In the genomic region with DNA sequence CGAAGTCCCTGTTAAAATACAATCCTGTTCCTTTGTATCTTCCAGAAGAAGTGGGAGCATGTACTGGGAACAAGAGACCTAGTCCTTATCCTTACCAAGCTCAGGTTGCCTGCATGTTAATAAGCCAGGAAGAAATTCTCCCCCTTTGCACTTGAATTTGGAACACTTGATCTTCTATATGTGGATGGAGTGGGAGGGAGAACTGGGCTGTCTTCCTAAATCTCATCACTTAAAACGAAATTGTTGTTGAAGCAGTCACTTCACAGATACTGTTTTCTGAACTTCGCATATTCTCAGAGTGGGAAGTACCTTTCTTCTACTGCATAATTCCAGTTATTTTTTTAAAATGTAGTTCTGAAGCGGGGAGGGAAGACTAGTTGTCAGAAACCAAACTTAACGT, we compare ENCODE assay signal across 18 mouse cellular contexts.
"Had no signal": no experiment of that assay in that cellular context is flagged by ENCODE, and none has a peak within 500 bp of the region (broad histone marks: within the 10 kb centered on the region; RNA-seq: fewer than 3 reads in every experiment).

No protein-coding gene starts in this region.

- ATAC-seq: liver, postnatal 0 days; lung, postnatal 0 days; midbrain, embryonic 13.5 days; midbrain, embryonic 15.5 days had no signal

- H3K27me3 ChIP-seq: lung, embryonic 15.5 days; midbrain, embryonic 13.5 days; midbrain, embryonic 15.5 days; neural tube, embryonic 12.5 days; stomach, embryonic 15.5 days had no signal

- H3K4me2 ChIP-seq: lung, embryonic 15.5 days; midbrain, embryonic 11.5 days; midbrain, embryonic 13.5 days; midbrain, embryonic 15.5 days; neural tube, embryonic 12.5 days; stomach, embryonic 15.5 days had no signal

- H3K36me3 ChIP-seq: lung, embryonic 15.5 days; midbrain, embryonic 13.5 days; midbrain, embryonic 15.5 days; neural tube, embryonic 12.5 days; stomach, embryonic 15.5 days had no signal

- H3K9ac ChIP-seq: liver, postnatal 0 days; lung, embryonic 15.5 days; midbrain, embryonic 13.5 days; midbrain, embryonic 15.5 days; neural tube, embryonic 12.5 days; stomach, embryonic 15.5 days had no signal

- H3K4me3 ChIP-seq: lung, embryonic 15.5 days; megakaryocyte, embryonic 14.5 days; midbrain, embryonic 13.5 days; midbrain, embryonic 15.5 days; neural tube, embryonic 12.5 days; stomach, embryonic 15.5 days had no signal

- H3K9me3 ChIP-seq: lung, embryonic 15.5 days; megakaryocyte, embryonic 14.5 days; midbrain, embryonic 13.5 days; midbrain, embryonic 15.5 days; neural tube, embryonic 12.5 days; stomach, embryonic 15.5 days had no signal

- DNase-seq: liver, postnatal 0 days; lung, adult 2 months; lung, postnatal 14 days; lung, postnatal 36 days; right cerebral cortex, postnatal 14 days; thymus, adult 18-20 months; thymus, postnatal 14 days; thymus, postnatal 36 days had no signal

- H3K27ac ChIP-seq: lung, embryonic 15.5 days; macrophage; midbrain, embryonic 13.5 days; midbrain, embryonic 15.5 days; neural tube, embryonic 12.5 days; stomach, embryonic 15.5 days; stomach, postnatal 0 days had no signal

- H3K4me1 ChIP-seq: lung, embryonic 15.5 days; midbrain, embryonic 13.5 days; midbrain, embryonic 15.5 days; neural tube, embryonic 12.5 days; stomach, embryonic 15.5 days had no signal
